Mouse (Mus musculus): ENCODE data around the gene Tenm2.

The Tenm2 gene

GRCm38 (mm10) chr11:36054323-36054722 lies 1181.4 kb downstream of the Tenm2 start:
- DNase-seq (ENCODE audit: low read depth, low spot score) = no peak

DNA sequence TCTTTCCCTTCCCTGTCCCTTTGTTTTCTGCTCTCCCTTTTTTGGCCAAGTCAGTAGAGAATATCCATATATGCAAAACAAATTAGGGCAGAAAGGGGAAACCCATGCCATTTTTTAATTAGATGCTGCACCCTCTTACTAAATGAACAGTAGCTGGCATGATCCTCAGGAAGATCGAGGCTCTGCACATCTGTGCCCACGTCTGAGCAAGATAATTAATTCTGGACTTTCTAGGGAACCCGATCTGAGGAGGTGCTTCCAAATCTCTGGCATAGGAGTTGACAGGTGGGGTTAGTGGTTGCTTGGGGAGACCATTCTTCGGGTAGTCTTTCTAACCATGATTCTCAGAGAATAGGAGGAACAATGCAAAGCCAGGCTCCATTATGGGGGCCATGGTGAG lies 1182.3 kb downstream of the Tenm2 start:
- DNase-seq (ENCODE audit: low read depth, low spot score) = no peak

DNA sequence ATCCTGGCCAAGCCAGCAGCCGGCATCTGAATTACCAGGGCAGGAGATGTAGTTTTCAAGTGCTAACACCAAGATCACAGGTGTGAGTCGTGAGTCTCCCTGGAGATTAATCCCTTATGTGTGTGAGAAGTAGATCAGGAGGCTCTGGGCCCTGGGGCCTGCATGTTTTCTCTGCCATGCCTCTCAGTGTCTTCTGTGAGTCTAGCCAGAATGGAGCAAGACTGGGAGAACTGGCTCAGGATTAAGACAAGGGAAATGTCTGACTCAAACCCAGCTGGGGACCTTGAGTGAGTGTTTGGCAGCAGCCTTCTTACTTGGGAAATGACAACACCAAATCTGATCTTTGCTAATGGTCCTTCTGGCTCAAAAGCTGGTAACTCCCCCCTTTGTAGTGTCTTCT lies 1183.2 kb downstream of the Tenm2 start:
- DNase-seq (ENCODE audit: low read depth, low spot score) = no peak

DNA sequence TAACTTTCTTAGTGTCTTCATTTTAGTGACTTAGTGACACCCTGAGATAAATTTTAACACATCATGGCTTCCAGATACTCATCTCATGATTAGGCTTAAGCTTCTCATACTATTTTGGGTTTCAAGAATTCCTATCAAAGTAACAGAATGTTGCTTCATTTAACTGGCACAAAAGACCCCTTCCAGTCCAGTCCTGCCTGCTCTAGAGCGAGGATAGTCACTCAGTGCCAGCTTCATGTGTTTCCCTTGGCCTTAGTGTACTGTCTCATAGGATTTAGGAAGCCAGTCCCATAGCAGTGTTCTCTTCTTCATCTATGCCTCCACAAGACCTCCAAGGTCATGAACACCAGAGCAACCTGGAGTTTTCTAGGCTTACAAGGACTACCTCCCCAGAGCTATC lies 1183.7 kb downstream of the Tenm2 start:
- no peak for DNase-seq (ENCODE audit: low read depth, low spot score)

DNA sequence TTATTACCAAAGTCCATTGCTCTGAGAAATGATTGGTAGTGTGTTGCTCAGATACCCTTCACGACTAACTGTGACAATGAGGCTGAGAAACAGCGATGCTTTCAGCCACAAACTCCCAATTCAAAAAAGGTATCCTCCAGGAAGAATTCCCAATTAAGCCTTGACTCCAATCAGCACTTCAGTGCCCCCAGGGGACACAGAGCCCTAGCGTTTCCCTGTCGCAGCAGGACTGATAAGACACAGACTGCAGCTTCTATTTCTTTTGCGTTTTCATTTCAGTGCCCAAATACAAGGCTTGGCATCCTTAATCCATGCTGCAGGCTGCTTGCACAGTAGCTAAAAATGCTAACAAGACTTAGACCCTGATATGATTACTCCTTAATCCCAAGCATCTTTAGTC lies 1186.2 kb downstream of the Tenm2 start:
- DNase-seq (ENCODE audit: low read depth, low spot score) = no peak

DNA sequence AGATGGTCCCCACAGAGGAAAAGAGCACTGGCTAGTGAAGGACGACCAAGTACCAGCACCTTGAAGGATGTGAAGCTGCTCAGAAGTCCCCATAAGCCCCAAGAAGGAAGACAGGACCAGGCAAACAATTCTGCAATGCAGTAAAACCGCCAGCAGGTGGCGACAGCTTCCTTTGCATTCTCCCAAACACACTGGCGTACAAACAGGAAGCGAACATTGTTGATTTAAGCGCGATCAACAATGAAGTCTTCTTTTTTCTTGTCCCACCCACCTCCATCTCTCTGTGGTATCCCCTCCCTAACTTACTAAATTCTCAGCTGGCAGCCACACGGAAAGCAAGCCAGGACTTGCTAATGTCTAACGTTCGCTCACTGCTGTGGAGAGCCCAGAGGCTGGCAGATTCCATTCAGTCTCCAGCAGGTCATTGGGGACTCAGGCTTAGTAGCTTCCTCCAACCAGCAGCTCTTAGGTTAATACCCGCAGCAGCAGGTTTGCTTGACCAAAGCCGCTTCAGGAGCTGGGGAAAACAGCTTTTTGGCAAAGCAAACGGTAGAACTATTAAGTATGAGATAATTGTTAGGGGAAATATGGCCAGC lies 1190.0 kb downstream of the Tenm2 start:
- peak; percentile 87 for DNase-seq (ENCODE audit: low read depth, low spot score)

GRCm38 (mm10) chr11:36041411-36041810 lies 1194.4 kb downstream of the Tenm2 start:
- no peak for DNase-seq (ENCODE audit: low read depth, low spot score)

DNA sequence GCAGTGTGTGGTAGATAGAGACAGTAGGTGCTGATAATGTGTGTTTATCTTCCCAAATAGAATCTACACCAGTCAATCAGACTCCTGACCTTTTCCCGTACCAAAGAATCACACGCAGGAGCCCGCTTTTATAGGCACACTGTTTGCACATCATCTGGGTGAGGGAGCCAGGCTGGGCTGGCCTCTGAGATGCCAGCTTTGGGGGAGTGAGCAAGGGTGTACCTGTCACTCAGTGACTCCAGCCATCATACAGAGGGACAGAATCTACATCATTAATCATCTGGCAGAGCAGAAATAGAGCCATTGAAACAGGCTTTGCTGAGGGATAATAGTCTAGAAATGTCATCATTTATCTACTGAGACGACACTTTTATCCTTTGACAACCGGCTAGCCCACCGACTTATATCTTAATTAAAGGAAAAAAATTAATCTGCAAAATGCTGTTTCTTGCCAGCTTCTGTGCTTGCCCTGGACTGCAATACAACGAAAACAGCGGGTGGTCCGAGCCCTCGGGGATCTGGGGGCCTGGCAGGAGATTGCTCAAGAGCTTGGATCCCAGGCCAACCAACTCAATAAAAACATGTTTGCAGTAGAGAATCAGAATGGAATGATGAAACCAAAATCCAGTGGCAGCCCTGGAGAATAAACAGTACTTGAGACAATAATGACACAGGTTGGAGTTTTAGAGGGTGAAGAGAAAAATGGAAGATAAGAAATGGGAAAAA lies 1195.1 kb downstream of the Tenm2 start:
- no peak for DNase-seq (ENCODE audit: low read depth, low spot score)

DNA sequence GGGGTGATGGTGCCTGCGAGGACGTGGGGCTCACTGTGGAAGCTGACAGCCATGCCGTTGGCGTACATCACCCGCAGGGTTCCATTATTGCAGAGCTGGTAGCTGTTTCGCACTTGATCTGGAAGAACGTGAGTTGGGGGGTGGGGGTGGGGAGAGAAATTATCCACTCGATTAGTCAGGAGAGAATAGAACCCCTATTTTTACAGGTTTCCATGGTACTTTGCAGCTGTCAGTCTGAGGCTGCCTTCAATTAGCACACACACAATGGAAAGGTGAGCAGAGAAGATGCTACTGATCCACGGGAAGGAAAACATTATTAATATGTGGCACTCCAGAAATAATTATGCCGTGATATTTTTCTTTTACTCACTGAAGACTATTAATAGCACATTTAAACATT lies 1195.9 kb downstream of the Tenm2 start:
- DNase-seq (ENCODE audit: low read depth, low spot score) = no peak

DNA sequence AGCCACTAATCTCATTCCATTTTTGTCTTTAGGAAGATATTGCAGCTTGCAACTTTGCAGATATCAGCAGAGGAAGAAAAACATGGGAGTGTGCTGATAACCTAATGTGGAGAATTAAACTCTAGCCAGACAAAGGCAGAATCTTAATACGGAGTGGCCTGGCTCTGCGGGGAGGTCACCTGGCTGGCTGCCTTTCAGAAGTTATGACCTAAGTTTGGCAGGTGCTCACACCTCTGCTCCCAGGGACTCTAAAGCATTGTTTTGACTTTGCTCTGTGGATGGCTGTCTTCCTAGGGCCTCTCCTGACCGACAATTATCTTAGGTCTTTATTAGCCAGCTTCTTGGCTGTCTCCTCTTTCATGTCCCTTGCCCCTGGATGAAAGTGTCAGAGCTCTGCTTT lies 1197.4 kb downstream of the Tenm2 start:
- no peak for DNase-seq (ENCODE audit: low read depth, low spot score)

- no peak for DNase-seq (ENCODE audit: low read depth, low spot score)
Measured at GRCm38 (mm10) chr11:36037311-36037710, 1198.5 kb downstream of the Tenm2 start.

DNA sequence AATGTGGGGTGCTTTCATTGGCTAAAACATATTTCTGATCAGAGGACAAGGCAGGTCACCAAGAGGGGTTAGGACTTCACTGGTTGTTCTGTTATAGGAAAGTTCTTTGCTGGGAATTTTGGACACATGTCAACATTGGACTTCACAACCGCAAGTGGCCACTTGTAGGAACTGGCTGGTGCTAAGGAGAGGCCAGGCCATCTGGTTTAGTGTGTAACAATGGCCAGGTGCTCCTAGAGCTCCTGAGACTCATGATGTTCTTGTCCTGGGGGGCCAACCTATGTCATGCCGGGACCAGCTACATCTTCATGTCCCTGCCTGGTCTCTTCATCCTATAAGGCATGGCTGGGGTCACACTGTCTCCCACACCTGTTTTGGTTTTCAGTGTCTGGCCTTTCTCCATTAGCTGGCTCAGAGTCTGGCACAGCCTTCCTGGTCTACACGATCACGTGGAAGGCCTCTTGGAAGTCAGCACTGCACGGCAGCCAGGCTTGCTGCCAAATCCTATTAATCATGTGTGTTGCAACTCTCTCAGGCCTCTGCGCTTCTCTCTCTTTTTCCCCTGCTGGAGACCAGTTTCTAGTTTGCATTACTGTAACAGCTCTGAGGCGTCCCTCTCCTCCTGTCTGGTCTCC lies 1199.6 kb downstream of the Tenm2 start:
- DNase-seq (ENCODE audit: low read depth, low spot score) = no peak

DNA sequence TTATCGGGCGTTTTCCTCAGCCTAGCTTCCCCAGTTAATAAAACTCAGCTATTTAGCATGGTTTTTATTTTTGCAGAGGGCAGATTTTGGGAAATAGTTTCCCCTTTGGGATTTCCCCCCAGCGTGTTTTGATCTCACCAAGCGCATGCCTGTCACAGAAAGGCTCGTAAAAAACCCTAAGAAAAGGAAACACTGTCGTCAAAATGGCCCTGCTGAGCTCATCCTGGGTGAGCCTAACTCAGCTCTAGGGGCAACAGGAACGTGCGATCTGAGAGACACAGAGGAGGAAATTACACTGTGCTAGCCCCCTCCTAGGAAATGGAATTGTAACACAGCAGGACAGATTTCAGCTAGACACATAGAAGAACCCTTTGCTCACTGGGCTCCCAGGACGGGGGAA lies 1204.0 kb downstream of the Tenm2 start:
- DNase-seq (ENCODE audit: low read depth, low spot score) = no peak

DNA sequence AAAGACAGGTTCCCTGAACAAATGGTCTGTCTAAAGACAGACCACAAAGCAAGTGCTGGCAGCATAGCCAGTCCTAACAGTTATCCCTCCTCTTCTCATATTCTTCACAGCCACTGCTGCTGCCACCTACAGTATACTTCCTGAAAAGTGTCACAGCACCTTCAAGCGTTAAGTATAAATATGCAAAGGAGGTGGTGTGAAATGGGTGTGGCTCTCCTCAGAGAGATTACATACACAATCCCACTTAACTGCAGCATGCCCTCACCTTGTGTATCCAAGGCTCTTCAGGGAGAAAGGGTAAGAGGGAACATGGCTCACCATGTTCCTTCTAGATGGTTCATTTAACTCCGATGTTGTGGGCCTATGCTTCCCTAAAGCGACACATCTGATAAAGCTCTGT lies 1215.8 kb downstream of the Tenm2 start:
- peak; percentile 31 for DNase-seq (ENCODE audit: low read depth, low spot score)

DNA sequence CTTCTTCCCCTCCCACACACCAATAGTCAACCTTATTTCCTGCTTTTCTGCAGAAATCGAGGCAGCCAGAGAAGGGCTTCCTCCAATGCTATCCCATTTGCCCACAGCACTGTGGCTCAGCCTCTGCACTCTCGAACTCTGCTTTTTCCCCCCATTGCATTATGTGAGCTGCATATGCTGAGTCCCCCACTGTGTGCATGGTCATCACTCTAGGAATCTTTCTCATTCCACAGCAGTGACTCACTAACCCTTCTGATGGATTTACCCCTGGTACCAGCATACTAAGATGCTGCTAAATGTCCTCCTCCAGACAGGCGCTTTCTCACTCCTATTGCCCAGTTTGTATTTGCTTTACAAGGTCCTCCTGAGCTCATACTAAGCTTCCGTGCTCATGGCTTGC lies 1222.6 kb downstream of the Tenm2 start:
- no peak for DNase-seq (ENCODE audit: low read depth, low spot score)

DNA sequence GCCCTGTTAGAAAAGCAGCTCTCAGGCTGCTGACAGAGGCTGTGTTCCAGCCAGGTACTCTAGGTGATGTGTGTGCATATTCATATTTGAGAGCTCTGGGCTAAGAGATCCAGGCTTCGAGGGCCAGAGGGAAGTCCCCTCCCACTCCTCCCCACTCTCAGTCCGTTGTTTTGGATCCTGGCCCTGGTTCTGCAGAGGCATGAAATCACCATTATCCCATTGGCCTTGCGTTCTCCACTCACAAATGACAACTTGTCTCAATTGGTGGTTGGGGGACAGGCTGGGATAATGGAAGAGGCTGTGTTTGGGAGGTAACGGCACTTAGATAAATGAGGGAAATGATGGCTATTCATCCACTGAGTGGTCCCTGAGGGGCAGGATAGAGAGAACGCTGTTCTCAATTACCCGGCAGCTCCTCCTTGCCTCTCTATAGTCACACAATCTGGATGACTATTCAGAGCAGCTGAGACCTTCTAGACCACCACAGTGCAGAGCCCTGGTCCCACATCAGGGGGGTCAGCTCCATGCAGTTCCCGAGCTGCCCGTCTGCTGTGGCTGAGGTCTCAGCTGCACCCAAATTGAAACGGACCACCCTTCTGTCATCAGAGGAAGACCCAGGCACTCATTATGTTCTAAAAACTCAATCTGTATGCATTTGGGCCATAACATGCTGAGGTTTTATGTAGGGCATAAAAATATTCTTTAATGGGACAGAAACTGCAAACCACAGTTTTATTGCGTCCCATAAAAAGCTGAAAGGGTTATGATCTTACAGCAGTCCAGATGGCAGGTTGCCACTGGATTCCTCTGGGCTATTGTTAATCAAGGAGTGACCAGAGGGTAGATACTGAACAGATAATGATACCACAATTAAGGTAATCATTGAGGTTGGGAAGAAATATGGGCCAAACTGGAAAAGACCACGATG lies 1226.2 kb downstream of the Tenm2 start:
- no peak for DNase-seq (ENCODE audit: low read depth, low spot score)

GRCm38 (mm10) chr11:36002900-36003299 lies 1232.9 kb downstream of the Tenm2 start:
- DNase-seq (ENCODE audit: low read depth, low spot score) = no peak

DNA sequence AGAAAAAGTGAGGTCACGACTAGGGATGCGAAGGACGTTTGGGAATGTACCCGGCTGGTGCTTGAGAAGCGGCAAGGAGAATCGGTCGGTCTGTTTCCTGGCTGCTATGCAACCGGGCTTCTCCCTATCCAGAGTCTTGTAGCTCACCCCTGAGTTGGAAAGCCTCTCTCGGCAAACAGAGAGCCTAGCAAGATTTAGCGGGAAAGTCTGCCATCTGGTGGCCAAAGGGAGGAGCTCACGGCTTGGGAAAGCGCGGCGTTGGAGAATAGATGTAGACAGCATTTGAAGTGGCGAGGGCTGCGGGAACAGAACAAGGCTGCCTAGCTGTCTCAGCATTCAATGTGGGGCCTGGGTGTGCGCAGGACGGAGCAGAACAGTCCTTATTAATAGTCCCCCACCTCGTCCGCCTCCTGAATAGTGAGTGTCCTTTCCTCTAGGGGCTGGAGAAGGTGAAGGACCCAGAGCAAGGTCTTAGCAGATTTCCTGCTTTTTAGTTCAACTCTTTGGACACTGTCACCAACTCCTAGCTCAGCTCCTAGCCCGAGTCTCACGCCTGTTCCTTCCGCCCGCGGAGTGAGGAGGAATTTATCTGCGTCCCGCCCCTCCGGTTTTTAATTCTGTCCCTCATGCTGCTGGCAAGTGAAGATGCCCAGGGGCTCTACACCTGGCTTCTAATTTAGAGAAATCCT lies 1234.3 kb downstream of the Tenm2 start:
- DNase-seq (ENCODE audit: low read depth, low spot score) = peak; percentile 93

DNA sequence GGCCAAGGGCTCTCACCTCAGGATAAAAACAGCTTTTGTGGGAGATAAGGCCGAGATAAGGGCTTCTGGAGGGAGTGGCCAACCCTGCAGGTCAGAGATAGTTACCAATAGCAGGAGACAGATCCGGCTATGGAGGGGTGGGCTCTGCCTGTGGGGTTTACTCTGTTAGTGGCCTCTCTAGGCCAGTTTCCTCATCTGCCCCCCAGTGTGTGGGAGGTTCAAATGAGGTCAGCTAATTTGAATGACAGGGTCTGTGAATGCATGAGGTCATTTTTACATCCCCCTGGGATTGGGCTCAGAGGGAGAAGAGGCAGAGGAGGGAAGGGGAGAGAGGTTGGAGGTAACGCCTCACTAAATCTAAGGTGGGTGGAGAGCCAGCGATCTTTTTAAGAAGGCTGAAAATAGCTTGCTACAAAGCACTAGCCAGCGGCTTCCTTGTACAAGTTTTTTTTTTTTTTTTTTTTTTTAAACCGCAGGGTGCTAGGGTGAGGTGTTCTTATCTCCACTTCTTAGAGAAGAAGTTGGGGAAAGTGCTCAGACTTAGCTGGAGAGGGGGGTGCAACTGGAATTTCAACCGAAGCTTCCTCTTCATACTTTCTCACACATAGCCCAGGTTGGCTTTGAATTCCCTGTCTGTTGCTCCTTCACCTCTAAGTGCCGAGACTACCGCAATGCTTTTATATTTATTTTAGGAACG lies 1235.0 kb downstream of the Tenm2 start:
- DNase-seq (ENCODE audit: low read depth, low spot score) = peak; percentile 44

GRCm38 (mm10) chr11:36000038-36000437 lies 1235.7 kb downstream of the Tenm2 start:
- peak; percentile 21 for DNase-seq (ENCODE audit: low read depth, low spot score)

DNA sequence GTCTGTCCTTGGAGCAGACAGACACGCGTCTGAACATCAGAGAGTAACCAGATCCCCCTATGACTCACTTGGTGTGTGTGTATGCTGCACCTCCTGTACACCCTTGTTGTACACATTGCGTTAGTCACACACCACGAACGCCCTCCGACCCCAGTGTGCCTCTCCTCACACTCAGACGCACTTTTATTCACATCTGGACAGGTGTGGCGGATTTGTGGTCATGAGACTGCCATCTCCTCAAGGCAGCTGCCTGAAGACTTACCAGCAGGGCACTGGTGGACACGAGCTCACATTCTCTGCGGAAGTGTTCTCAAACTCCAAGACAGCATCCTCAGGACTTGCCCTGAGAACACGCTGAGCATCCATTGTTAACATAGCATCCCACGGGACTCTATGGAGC lies 1237.7 kb downstream of the Tenm2 start:
- no peak for DNase-seq (ENCODE audit: low read depth, low spot score)

Measured in ES-CJ7 (cell line).